Mouse (Mus musculus): ENCODE results near the gene Asxl1. TPM values are rescaled to one million over a fixed set of nuclear protein-coding genes. Genes with fewer than 3 reads are reported as not detected.
"Not testable (repeated sequence)": the region's sequence is repeated elsewhere in the genome, so short reads cannot be mapped to it uniquely, and the experiment has no call there.

Gene Asxl1
- total RNA-seq, 2 experiments from 2014 or later: 29.3 to 30.9 TPM

DNA sequence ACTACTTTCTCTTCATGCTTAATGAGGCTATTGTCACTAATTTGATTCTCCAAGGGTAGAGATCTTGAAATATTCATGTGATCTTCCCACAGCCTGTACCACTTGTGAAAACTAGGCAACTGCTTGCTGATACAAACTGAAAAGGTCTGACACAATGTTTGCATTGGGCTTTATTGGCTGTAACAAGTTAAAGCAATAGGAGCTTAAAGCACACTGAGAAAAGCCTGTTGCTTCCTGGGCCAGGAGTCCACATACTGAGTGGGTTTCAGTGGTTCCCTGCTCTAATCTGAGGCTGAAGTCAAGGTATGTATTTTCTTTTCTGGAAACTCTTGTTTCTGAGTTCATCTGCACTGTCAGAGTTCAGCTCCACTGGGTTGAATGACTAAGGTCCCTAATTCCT is 2.4 kb upstream of the Asxl1 start:
- ATAC-seq (ENCODE audit: poor library complexity, severe bottlenecking): no peak

DNA sequence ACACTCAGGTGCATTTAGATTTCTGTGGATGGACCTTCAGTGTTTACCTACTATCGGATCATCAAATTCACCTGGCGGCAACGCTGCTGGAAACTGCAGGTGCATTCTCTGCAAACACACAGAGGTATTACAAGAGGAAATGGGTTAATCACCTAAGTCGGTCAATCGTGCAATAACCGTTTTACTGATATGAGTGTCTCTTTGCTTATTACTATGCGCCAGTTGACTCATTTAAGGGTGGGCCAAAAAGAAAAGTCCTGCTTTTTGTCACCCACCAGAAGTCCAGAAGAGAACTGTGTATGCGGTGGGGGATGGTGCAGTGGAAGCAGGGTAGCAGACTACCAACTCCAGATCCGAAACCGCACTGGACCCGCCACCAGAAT is 567 bp upstream of the Asxl1 start:
- no peak for ATAC-seq (ENCODE audit: poor library complexity, severe bottlenecking)

DNA sequence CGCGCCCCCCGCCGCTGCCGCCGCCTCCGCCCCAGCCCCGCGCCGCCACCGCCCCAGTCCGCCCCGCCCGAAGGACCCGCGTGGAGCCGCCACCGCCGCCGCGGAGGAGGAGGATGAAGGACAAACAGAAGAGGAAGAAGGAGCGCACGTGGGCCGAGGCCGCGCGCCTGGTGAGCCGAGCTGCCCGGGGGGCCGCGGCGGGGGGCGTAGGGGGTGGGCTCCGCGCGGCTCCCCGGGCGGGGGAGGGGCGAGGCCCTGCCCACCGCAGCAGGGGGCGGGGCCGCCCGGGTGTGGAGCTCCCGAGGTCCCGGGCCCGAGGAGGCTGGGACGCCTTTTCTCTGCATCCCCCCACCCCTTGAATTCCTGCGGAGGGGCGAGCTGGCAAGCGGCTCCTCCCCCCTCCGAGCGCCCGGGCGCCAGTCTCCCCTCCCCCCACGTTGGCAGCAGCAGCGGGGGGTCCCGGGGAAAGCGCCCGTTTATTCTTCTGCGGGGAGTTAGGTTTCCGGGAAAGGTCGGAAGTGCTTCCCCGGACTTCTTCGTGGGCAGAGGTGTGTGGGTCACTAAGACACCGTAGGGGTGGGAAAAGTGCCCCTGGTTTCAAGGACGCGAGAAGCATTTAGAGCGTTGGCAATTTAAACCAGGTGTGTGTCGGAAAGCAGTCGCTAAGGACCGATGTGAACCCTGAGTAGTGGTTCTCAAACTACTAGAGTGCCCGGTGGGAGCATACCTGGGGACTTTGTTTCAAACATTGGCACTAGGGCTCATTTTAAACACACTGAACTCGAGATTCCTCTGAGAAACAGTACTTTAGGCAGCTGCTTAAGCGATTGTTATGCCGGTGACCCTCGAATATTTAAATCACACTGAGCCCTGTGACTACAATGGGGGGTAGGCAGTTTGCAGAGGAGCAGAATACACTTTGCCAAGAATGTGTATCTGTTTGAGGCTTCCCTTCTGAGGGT is 873 bp downstream of the Asxl1 start:
- peak; percentile 9; the same call in 1 of the 2 replicates for ATAC-seq (ENCODE audit: poor library complexity, severe bottlenecking)

DNA sequence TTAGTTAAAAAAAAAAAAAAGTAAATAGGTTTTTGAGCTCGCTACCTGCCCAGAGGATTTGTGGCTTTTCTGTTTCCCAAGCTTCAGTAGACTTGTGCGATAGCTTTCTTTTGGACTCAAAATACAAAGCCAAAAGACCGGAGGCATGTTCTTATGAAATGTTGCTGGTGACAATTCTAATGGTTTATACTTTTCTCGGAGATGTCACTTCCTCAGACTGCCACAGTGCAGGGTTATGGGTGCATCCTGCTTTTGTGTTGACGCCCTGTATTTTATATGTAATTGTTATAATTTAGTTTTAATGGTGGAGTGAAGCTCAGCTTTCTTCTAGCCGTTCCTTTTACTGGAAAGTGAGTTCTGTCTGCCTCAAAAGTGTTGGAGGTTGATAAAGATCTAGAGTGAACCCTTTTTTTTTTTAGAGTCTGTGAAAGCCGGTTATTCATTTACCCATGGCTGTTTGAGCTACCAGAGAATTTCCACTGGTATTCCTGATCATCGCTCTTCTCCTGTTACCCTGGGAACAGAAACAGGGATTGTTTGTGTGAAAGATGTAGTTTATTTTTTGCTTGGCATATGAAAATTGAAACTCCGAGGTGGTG is 1.7 kb downstream of the Asxl1 start:
- no peak for ATAC-seq (ENCODE audit: poor library complexity, severe bottlenecking)

DNA sequence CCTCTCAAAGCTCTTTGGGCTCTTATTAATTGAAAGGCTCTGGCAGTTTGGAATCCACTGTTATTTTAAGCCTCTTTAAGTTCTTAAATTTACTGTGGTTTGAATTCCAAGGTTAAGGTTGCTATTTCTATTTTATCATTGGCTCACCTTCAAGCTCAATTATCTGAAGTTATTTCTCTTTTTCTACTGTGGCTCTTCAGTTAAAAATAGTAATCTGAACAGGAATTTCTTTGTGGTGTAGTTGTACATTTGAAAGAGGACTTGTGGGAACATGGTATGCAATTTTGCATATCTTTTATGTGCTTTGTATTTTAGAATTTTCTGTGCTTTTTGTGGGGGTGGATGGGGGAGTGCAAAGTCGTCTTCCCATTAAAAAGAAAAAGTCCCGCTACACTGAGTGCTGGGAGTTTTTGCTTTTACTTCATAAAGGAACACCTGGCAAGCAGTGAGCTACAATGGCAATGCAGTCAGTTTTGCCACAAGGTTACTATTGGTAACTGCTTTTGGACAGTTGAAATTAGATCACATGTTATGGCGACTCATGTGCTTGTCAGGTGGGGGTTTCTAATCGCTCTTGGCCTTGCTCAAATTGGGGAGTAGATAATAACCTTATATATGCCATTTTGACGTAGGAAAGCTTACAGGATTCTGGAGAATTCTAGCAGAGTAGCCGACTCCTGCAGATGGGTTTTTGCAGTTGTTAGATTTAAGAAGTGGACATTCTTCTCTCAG is 2.6 kb downstream of the Asxl1 start:
- no peak for ATAC-seq (ENCODE audit: poor library complexity, severe bottlenecking)

DNA sequence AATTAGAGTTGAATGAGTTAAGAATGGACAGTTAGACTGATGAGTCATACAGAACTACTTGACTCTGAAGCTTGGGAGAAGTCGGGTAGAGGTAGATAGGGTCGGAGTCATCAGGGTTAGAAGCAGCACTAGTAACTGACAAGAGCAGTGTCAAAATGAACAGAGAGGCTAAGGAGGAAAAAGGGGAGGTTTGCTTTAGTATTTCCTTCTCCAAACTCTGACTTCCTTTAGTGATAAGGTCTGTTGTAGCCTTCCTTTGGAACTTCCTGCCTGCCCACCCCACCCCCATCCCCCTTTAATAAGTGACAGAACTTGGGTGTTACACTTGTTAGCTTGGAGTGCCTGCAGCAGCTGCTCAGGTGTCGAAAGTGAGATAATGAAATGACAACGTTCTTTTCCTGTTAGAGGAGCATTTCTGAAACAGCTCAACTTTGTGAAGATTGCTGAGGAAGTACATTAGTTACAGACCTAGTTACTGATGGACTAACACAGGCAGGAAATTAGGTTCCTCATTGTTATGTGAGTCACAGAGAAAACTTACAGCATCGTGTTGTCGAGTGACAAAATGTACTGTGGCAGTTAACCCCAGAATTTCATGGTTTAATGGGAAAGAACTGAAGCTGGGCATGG is 5.0 kb downstream of the Asxl1 start:
- peak; percentile 83 for ATAC-seq (ENCODE audit: poor library complexity, severe bottlenecking)

DNA sequence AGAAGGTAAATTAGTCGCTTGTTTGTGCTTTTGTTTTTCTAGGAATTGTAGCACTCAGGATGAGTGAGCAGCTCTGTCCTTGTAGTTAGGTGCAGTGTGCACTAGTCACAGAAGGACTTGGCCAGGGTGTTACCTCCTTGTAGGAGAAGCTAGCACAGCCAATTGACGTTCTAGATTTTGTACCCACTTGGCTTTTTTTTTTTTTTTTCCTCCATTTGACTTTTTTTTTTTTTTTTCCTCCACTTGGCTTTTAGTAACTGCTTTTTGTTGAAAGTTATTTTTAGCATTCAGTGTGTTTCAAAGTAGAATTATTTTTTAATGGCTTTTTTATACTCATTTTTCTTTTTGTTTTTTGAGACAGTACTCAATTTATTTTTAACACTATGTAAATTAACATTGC is 9.0 kb downstream of the Asxl1 start:
- no peak for ATAC-seq (ENCODE audit: poor library complexity, severe bottlenecking)

DNA sequence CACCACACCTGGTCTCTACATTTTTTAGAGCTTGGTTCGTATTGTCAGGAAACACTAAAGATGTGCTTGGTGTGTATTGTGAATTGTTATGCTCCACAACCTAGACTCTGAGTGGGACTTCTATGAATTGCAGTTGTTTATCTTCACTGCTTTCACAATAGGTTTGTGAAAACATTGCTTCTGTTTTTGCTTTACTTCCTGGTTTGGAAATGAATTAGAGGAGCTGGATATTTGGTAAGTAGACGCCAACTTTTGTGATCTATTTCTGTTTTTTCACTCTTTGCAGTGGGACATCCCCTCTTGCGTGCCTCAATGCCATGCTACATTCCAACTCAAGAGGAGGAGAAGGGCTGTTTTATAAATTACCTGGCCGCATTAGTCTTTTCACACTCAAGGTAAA is 11.2 kb downstream of the Asxl1 start:
- peak; percentile 75 for ATAC-seq (ENCODE audit: poor library complexity, severe bottlenecking)

DNA sequence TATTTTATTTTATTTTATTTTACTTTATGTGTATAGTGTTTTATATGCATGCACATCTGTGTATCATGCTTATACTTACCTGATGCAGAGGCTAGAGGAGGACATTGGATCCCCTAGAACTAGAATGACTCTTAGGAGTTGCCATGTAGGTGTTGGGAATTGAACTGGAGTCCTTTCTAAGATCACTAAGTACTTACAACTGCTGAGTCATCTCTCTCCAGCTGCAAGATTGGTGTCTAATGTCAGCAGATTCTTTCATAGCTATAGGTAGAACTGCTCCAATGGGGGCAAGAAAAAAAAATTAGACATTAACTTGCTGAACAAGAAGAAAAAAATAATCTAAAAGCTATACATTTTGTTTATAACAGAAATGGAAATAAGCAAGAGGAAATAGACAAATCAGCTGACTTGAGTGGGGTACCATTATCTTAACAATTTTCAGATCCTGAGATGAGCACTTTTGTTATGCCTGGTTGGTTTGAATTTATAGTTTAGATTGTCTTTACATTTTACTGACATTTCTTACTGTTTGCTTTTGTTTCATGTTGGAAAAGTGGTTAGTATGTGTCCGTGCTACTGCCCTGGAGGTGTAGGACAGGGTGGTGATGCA is 15.6 kb downstream of the Asxl1 start:
- no peak for ATAC-seq (ENCODE audit: poor library complexity, severe bottlenecking)

DNA sequence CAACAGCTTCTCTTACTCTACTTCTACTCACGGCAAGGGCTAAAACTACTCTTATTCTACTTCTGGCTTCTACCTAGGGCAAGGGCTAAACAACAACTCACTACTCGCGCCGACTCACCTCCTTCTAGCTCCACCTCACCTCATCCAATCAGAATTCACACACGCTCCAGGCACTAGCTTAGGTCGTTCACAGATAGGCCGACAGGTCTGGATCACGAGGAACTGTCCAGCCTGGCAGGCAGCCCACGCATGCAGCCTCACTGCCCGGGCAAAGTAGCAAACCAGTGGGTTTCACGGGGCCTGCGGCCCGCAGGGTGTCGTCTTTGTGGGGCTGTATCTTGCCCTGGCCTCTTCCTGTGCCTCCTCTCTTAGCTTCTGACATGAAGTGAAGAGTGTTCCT is 18.9 kb downstream of the Asxl1 start:
- not testable (repeated sequence) for ATAC-seq (ENCODE audit: poor library complexity, severe bottlenecking)

DNA sequence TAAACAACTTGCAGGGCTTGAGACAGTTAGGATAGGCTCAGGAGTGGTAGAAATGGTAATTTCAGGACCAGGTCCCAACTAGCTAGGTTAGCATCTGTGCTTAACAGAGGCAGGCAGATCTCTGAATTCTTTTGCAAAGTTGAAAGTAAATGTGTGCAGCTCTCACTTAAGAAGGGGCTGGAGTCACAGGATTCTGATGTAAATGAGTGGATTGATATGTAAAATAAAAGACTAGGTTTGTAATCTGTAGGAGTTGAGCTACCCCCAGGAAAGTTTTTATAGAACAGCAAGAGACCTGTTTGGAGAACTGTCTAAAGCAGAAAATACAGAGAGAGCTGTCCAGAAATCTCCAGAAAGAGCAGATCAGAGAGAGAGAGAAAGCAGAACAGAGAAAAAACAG is 25.2 kb downstream of the Asxl1 start:
- no peak for ATAC-seq (ENCODE audit: poor library complexity, severe bottlenecking)

DNA sequence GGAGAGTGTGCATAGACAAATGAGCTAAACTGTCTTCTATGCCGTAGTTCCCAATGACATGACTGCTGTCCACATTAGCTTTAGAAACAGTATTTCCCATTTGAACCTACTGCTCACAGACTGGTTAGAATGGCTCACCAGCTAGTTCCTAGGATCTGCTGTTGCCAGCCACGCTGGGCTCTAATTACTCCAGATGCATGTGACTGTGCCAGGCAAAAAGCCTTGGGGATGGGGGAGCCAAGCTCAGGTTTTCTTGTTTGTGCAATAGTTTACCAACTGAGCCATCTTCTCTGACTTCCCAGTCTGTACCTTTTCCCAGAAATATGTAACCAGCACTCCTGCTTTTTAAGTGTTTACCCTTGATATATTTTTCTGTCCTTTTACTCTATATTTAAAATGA is 29.8 kb downstream of the Asxl1 start:
- no peak for ATAC-seq (ENCODE audit: poor library complexity, severe bottlenecking)

DNA sequence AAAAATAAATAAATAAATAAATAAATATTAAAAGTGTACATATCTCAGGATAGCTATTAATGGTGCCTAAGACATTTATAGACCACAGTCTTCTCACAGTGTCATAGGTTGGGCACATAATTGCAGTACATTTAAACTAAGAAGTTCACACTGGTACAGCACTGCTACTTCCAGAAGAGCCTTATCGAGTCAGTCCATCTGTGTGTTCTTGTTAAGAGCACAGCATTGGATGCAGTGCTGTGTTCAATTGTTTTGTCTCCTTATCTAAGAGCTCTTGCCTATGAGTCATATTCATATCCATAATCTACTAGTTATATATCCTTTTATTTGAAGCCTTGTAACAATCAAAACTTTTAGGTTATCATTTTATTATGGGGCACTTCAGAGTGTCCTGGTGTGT is 34.9 kb downstream of the Asxl1 start:
- no peak for ATAC-seq (ENCODE audit: poor library complexity, severe bottlenecking)

DNA sequence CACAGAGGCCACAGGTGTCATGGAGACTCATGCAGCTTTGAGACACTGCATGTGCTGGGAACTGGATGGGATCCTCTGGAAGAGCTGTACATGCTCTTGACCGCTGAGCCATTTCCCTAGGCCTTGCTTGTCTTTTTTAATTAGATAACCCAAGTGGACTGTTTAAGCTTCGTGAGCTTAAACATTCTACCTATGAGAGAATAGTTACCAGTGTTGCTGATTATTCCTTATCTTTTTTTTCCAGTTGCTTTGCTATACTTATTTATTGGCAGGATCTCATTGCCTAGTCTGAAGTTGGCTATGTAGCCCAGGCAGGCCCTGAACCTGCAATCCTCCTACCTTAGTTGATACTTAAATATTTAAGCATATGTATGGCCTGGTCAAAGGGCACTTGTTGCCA is 44.2 kb downstream of the Asxl1 start:
- ATAC-seq (ENCODE audit: poor library complexity, severe bottlenecking): no peak

DNA sequence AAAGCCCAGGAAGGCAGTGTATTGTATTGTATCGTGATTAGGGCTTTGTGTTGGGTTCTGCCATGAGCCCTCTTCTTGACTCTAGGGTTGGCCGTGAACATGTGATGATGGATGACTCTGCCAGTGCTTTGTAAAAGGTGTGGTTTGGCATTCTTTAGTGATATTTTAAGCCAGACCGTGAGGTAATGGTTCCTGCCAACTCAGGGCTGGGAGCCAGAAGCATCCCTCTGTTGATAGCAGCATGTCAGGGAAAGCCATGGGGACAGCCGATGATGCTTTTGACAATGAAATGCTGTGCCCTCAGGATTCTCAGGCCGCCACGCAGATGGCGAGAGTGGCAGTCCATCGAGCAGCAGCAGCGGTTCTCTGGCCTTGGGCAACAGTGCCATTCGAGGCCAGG is 47.4 kb downstream of the Asxl1 start:
- no peak for ATAC-seq (ENCODE audit: poor library complexity, severe bottlenecking)

DNA sequence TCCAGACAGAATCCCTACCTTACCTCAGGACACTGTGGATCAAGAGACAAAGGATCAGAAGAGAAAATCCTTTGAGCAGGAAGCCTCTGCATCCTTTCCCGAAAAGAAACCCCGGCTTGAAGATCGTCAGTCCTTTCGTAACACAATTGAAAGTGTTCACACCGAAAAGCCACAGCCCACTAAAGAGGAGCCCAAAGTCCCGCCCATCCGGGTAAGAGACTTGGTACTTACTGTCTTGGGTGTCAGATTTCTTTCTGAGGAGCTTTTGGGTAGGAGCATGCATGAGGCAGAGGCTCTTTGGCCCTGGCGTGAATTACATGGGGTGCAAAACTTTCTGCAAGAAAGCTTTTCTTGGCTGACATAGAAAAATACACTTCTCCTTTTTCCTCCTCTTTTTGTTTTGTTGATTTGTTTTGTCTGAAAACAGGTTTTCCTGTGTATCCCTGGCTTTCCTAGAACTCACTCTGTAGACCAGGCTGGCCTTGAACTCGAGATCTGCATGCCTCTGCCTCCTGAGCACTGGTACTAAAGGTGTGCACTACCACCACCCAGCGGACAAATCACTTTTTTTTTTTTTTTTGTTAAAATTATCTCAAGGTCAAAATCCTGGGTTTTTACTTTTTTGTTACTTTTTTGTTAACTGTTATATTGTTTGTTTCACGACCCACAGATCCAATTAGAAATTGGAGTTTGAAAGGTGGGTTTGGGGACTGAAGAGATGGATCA is 52.3 kb downstream of the Asxl1 start:
- ATAC-seq (ENCODE audit: poor library complexity, severe bottlenecking): no peak

DNA sequence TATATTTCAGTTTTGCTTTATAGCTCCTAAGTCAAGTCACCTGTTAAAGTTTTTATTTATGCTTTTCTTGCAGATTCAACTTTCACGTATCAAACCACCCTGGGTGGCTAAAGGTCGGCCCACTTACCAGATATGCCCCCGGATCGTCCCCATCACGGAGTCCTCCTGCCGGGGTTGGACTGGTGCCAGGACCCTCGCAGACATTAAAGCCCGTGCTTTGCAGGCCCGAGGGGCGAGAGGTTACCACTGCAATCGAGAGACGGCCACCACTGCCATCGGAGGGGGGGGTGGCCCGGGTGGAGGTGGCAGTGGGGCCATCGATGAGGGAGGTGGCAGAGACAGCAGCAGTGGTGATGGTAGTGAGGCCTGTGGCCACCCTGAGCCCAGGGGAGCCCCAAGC is 53.5 kb downstream of the Asxl1 start:
- ATAC-seq (ENCODE audit: poor library complexity, severe bottlenecking): no peak

DNA sequence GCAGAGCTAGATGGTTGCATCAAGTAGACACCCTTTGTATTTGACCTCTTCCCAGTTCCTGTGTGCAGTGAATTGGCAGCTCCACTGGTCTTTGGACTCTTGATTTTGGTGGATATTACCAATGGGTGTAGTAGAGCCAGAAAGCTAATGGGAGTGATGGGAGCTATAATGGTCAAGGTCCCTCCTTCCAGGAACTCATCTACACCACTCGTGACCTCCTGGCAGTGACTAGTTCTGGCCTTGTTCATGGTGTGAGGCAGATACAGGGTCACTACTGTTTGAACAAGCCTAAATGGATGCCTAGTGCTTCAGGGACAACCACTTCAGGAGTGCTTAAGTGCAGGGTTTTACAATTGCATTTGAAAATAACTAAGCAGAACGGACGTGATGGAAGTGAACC is 58.4 kb downstream of the Asxl1 start:
- ATAC-seq (ENCODE audit: poor library complexity, severe bottlenecking): no peak

DNA sequence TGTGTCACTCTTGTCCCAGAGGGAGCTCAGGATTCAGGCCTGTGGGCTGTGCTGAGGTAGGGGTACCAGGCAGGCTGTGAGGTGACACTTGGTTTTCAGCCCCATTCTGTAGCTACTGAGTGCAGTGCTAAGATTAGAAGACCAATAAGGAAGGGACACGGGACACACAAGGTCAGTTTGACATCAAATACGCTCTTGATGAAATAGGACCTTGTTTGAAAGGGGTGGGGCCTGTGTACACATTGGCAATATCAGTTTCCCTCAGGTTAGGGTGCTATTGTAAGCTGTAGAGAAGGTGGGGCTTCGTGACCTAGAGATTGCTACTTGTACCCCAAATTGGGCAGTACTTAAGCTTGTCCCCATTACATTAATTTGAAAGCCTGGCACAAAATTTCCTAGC is 59.3 kb downstream of the Asxl1 start:
- no peak for ATAC-seq (ENCODE audit: poor library complexity, severe bottlenecking)

DNA sequence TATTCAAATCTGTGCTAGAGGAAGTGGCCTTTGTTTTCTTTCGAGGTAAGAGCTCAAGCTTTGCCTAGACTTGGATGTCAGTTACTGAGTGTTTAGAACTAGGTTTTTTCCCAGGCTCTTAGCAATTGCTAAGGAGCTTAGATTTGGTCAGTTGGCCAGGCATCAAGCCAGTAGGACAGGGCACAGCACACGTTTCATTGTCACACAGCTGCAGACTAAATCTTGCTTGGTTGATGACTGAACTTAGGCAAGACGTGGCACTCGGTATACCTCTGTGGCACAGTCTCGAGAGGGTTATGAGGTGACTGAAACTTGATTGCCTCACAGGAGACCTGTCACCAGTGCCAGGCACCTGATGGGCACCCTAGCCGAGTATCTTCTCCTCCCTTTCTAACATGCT is 61.3 kb downstream of the Asxl1 start:
- no peak for ATAC-seq (ENCODE audit: poor library complexity, severe bottlenecking)

Measured in megakaryocyte, adult 5-6 weeks (primary cell).